Mouse (Mus musculus) liver, embryonic 14.5 days (tissue): ENCODE results near the gene Trp53i13. TPM values are rescaled to one million over a fixed set of nuclear protein-coding genes. Genes with fewer than 3 reads are reported as not detected.

Experiments used
- ATAC-seq: fragments of 200-750 bp; cut with Nextera tagmentation; 2 replicates; pipeline ENCODE4 v1.8.0; 2017; ENCODE audit warnings: moderate number of reproducible peaks, mild to moderate bottlenecking, moderate library complexity; ENCODE audit not compliant: insufficient read depth
- DNase-seq, 3 experiments: peaks; one replicate each; pipeline ENCODE4 v3.0.0-alpha.2; 2012 to 2013; ENCODE audit warnings: low read depth in 3 of 3, low spot score in 3 of 3
- H3K27ac ChIP-seq: fragments of 300-500 bp; sonication (generic); 2 replicates; pipeline ENCODE4 v1.5.1; 2014; ENCODE audit warnings: moderate library complexity, mild to moderate bottlenecking, control low read depth, inconsistent platforms
- H3K27me3 ChIP-seq: fragments of 300-500 bp; sonication (generic); 2 replicates; pipeline ENCODE4 v1.6.1; 2014; ENCODE audit warnings: mild to moderate bottlenecking, low read length, moderate library complexity; ENCODE audit not compliant: control insufficient read depth, insufficient read depth
- H3K36me3 ChIP-seq: fragments of 300-500 bp; sonication (generic); replicated peaks from 2 replicates; pipeline ENCODE4 v1.6.1; 2014; ENCODE audit warnings: low read depth; ENCODE audit not compliant: control insufficient read depth, insufficient read depth
- H3K4me1 ChIP-seq, 2 experiments: fragments of 200-500 bp in 1 of 2; fragments of 300-500 bp in 1 of 2; sonication (generic) in 1 of 2; replicated peaks; 2 replicates each; pipeline ENCODE4 v1.6.1; 2012 to 2014; ENCODE audit warnings: antibody characterized with exemption in 1 of 2, inconsistent platforms in 1 of 2, low read length in 1 of 2; ENCODE audit not compliant: control insufficient read depth in 2 of 2, insufficient read depth in 2 of 2
- H3K4me2 ChIP-seq: fragments of 300-500 bp; sonication (generic); 2 replicates; pipeline ENCODE4 v1.6.1; 2014; ENCODE audit warnings: low read depth, mild to moderate bottlenecking, control low read depth, moderate library complexity
- H3K4me3 ChIP-seq, 2 experiments: fragments of 200-500 bp in 1 of 2; fragments of 300-500 bp in 1 of 2; sonication (generic) in 1 of 2; 2 replicates each; pipeline ENCODE4 v1.5.1; 2012 to 2014; ENCODE audit warnings: low read depth in 2 of 2, low read length in 2 of 2, mild to moderate bottlenecking in 2 of 2, control low read depth in 1 of 2, inconsistent platforms in 1 of 2, moderate library complexity in 1 of 2; ENCODE audit not compliant: insufficient read depth in 1 of 2
- H3K9ac ChIP-seq: fragments of 300-500 bp; sonication (generic); replicated peaks from 2 replicates; pipeline ENCODE4 v1.6.1; 2014; ENCODE audit warnings: mild to moderate bottlenecking, control low read depth, moderate library complexity
- H3K9me3 ChIP-seq: fragments of 300-500 bp; sonication (generic); 2 replicates; pipeline ENCODE4 v1.6.1; 2016; ENCODE audit warnings: low read length, mixed read lengths; ENCODE audit not compliant: control insufficient read depth
- CTCF ChIP-seq: IDR thresholded peaks from 2 replicates; pipeline ENCODE4 v1.5.1; 2016; ENCODE audit warnings: antibody characterized with exemption, low read depth, control low read depth
- EP300 ChIP-seq: IDR thresholded peaks from 2 replicates; pipeline ENCODE4 v1.6.1; 2016; ENCODE audit warnings: antibody characterized with exemption, low read depth
- WGBS: fragments of 180-500 bp; shearing (Covaris S2); extraction: QIAGEN DNeasy Blood & Tissue Kit; methylation state at CpG from one replicate; pipeline ENCODE4 v1.1.7; 2014; ENCODE audit not compliant: insufficient replicate concordance; 5-methylcytosine and 5-hydroxymethylcytosine counted together
- polyA plus RNA-seq, 2 experiments: library from polyadenylated mRNA; depleted of rRNA in 1 of 2; stranded (reverse) in 1 of 2; unstranded in 1 of 2; fragments of >200 nt; fragmentation: Nextera tagmentation in 1 of 2; extraction: Ambion mirVana in 1 of 2; gene quantifications; 2 replicates each; pipeline versions ENCODE4 v1.2.1 to v1.2.3; 2012 to 2014

Gene Trp53i13
- polyA plus RNA-seq, 2 experiments: 3.3 to 3.5 TPM

DNA sequence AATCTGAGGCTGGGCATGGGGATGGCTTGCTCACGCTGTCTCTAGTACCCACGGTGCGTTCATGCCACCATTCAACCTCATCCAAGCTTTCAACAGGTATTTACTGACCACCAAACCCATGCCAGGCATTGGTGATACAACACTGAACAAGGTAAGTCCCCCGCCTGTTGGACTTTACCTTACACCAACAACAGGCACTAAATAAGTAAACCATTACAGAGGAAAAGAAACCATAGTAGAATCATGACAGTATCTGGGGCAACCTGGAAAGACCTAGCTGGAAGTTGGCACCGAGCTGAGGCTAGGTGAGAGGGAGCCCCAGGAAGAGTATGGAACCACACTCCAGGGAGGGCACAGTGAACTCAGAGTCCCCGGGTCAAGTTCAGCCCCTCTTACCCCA, 38.9 kb downstream of the Trp53i13 start:
- H3K27me3 ChIP-seq: no peaks in the 10 kb centered on the region
- no peak for DNase-seq
- H3K36me3 ChIP-seq: no peaks in the 10 kb centered on the region
- H3K4me3 ChIP-seq: no peak overlapping the region
- no peaks in the 10 kb centered on the region for H3K4me1 ChIP-seq
- H3K9ac ChIP-seq: no peak overlapping the region
- TF ChIP-seq CTCF: no peak
- no peak for TF ChIP-seq EP300
- H3K9me3 ChIP-seq: no peaks in the 10 kb centered on the region
- ATAC-seq: no peak
- WGBS: 70% methylated on average over 6 of the region's 6 CpGs
- no peak overlapping the region for H3K27ac ChIP-seq
- no peak overlapping the region for H3K4me2 ChIP-seq

GRCm38 (mm10) chr11:77476216-77476615, 39.6 kb downstream of the Trp53i13 start:
- no peaks in the 10 kb centered on the region for H3K4me1 ChIP-seq
- no peaks in the 10 kb centered on the region for H3K27me3 ChIP-seq
- H3K27ac ChIP-seq: no peak overlapping the region
- TF ChIP-seq EP300: no peak
- TF ChIP-seq CTCF: no peak
- 86% methylated on average over 14 of the region's 14 CpGs for WGBS
- H3K4me3 ChIP-seq: no peak overlapping the region
- H3K9ac ChIP-seq: no peak overlapping the region
- ATAC-seq (no peak), DNase-seq (no peak)
- H3K4me2 ChIP-seq: no peak overlapping the region
- H3K36me3 ChIP-seq: no peaks in the 10 kb centered on the region
- no peaks in the 10 kb centered on the region for H3K9me3 ChIP-seq

DNA sequence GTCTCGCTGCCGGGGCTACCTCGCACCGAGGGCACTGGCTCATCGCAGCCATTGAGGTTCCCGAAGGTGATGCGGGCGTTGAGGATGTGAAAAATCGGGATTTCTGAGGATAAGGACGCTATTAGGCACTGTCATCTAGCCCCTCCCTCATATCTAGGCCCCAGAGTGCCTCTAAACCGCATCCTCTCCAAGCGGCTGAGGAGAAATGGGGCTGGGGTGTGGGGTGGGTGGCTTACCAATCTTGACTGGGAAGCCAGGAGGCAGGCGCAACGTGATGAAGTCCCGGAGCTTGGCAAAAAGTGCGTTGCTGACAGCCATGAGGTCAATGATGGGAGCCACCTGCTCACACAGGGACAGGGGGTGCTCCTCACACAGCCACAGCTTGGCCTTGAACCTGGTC, 43.0 kb downstream of the Trp53i13 start:
- Histone ChIP-seq H3K9me3 (no peaks in the 10 kb centered on the region), H3K4me2 (no peak overlapping the region), H3K9ac (no peak overlapping the region), H3K27ac (no peak overlapping the region), H3K4me1 (no peaks in the 10 kb centered on the region), H3K27me3 (no peaks in the 10 kb centered on the region), H3K36me3 (no peaks in the 10 kb centered on the region), H3K4me3 (no peak overlapping the region)
- TF ChIP-seq EP300 (no peak), CTCF (no peak)
- ATAC-seq (no peak), DNase-seq (no peak)
- 83% methylated on average over 16 of the region's 16 CpGs for WGBS

- Histone ChIP-seq H3K27me3 (peaks cover 6% of the 10 kb centered on the region), H3K4me2 (no peak overlapping the region), H3K4me1 (no peaks in the 10 kb centered on the region), H3K4me3 (no peak overlapping the region), H3K27ac (no peak overlapping the region), H3K36me3 (no peaks in the 10 kb centered on the region), H3K9me3 (no peaks in the 10 kb centered on the region), H3K9ac (no peak overlapping the region)
- 79% methylated on average over 29 of the region's 29 CpGs for WGBS
- TF ChIP-seq EP300: no peak
- no peak for TF ChIP-seq CTCF
- ATAC-seq (no peak), DNase-seq (no peak)
These were observed 44.4 kb downstream of the Trp53i13 start for GRCm38 (mm10) chr11:77471407-77471806.

DNA sequence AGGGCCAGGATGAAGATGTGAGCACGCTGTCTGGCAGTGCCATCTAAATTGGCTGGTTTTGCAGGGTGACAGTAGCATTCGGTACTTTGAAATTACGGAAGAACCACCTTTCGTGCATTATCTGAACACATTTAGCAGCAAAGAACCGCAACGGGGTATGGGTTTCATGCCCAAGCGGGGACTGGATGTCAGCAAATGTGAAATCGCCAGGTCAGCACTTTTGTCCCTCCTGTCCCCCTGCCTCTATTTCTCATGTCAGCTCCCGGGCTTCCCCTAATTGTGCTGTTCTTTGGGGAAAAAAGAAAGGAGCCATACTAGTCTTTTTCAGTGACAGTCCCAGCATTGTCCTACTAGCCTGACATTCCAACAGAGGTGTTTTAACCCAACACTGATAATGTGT, 47.4 kb downstream of the Trp53i13 start:
- no peaks in the 10 kb centered on the region for H3K4me1 ChIP-seq
- no peak overlapping the region for H3K9ac ChIP-seq
- no peaks in the 10 kb centered on the region for H3K36me3 ChIP-seq
- DNase-seq (no peak), ATAC-seq (no peak)
- no peaks in the 10 kb centered on the region for H3K9me3 ChIP-seq
- H3K27ac ChIP-seq: no peak overlapping the region
- H3K4me3 ChIP-seq: no peak overlapping the region
- peaks cover 26% of the 10 kb centered on the region for H3K27me3 ChIP-seq
- TF ChIP-seq CTCF: no peak
- TF ChIP-seq EP300: no peak
- WGBS: 80% methylated on average over 9 of the region's 9 CpGs
- H3K4me2 ChIP-seq: no peak overlapping the region
